Mouse (Mus musculus): ENCODE measurements at regions not wholly inside any gene's neighbourhood (a gene's known extent, or its start where the extent isn't known, plus 50 kb on each side); places are given as distances from the start of the nearest gene placed in this dataset.

GRCm38 (mm10) chr19:26938911-26939310 lies 53.2 kb downstream of the Gm815 start:
- no peak overlapping the region for H3K9ac ChIP-seq
- H3K36me3 ChIP-seq: no peaks in the 10 kb centered on the region
- H3K4me1 ChIP-seq: no peaks in the 10 kb centered on the region
- no peak for ATAC-seq (ENCODE audit: insufficient number of reproducible peaks, insufficient read depth, low FRiP score, low TSS enrichment)
- no peaks in the 10 kb centered on the region for H3K27me3 ChIP-seq
- H3K27ac ChIP-seq: no peak overlapping the region
- WGBS: 68% methylated on average over 8 of the region's 8 CpGs
- H3K9me3 ChIP-seq: no peaks in the 10 kb centered on the region
- no peak overlapping the region for H3K4me2 ChIP-seq (replicated peaks)
- H3K4me3 ChIP-seq: no peak overlapping the region

- Histone ChIP-seq H3K9me3 (no peaks in the 10 kb centered on the region), H3K4me2 (replicated peaks) (no peak overlapping the region), H3K36me3 (no peaks in the 10 kb centered on the region), H3K4me3 (no peak overlapping the region), H3K9ac (no peak overlapping the region), H3K27me3 (no peaks in the 10 kb centered on the region), H3K4me1 (no peaks in the 10 kb centered on the region), H3K27ac (no peak overlapping the region)
- no peak for ATAC-seq (ENCODE audit: insufficient number of reproducible peaks, insufficient read depth, low FRiP score, low TSS enrichment)
- WGBS: 83% methylated on average over 2 of the region's 2 CpGs
Observed at GRCm38 (mm10) chr19:26944006-26944405, 58.3 kb downstream of the Gm815 start.

- ATAC-seq (ENCODE audit: insufficient number of reproducible peaks, insufficient read depth, low FRiP score, low TSS enrichment): no peak
- Histone ChIP-seq H3K27me3 (no peaks in the 10 kb centered on the region), H3K4me2 (replicated peaks) (no peak overlapping the region), H3K4me1 (no peaks in the 10 kb centered on the region), H3K27ac (no peak overlapping the region), H3K36me3 (no peaks in the 10 kb centered on the region), H3K9me3 (no peaks in the 10 kb centered on the region), H3K9ac (no peak overlapping the region), H3K4me3 (no peak overlapping the region)
- WGBS: 91% methylated on average over 3 of the region's 3 CpGs
Observed at GRCm38 (mm10) chr19:26946562-26946961, 60.9 kb downstream of the Gm815 start.

GRCm38 (mm10) chr19:26948479-26948878 lies 62.8 kb downstream of the Gm815 start:
- no peak overlapping the region for H3K27ac ChIP-seq
- H3K36me3 ChIP-seq: no peaks in the 10 kb centered on the region
- H3K4me3 ChIP-seq: no peak overlapping the region
- no peaks in the 10 kb centered on the region for H3K27me3 ChIP-seq
- H3K9ac ChIP-seq: no peak overlapping the region
- ATAC-seq (ENCODE audit: insufficient number of reproducible peaks, insufficient read depth, low FRiP score, low TSS enrichment): no peak
- H3K9me3 ChIP-seq: no peaks in the 10 kb centered on the region
- WGBS: 90% methylated on average over 2 of the region's 2 CpGs
- H3K4me1 ChIP-seq: no peaks in the 10 kb centered on the region
- no peak overlapping the region for H3K4me2 ChIP-seq (replicated peaks)

GRCm38 (mm10) chr19:26949153-26949552 lies 63.5 kb downstream of the Gm815 start:
- no peak overlapping the region for H3K9ac ChIP-seq
- H3K4me1 ChIP-seq: no peaks in the 10 kb centered on the region
- H3K27ac ChIP-seq: no peak overlapping the region
- ATAC-seq (ENCODE audit: insufficient number of reproducible peaks, insufficient read depth, low FRiP score, low TSS enrichment): no peak
- H3K27me3 ChIP-seq: no peaks in the 10 kb centered on the region
- H3K4me2 ChIP-seq (replicated peaks): no peak overlapping the region
- WGBS: 89% methylated on average over 4 of the region's 4 CpGs
- H3K9me3 ChIP-seq: no peaks in the 10 kb centered on the region
- no peaks in the 10 kb centered on the region for H3K36me3 ChIP-seq
- H3K4me3 ChIP-seq: no peak overlapping the region

GRCm38 (mm10) chr19:26953348-26953747 lies 67.7 kb downstream of the Gm815 start:
- Histone ChIP-seq H3K4me1 (no peaks in the 10 kb centered on the region), H3K27ac (no peak overlapping the region), H3K9me3 (no peaks in the 10 kb centered on the region), H3K27me3 (no peaks in the 10 kb centered on the region), H3K4me2 (replicated peaks) (no peak overlapping the region), H3K36me3 (no peaks in the 10 kb centered on the region), H3K4me3 (no peak overlapping the region), H3K9ac (no peak overlapping the region)
- 84% methylated on average over 8 of the region's 8 CpGs for WGBS
- ATAC-seq (ENCODE audit: insufficient number of reproducible peaks, insufficient read depth, low FRiP score, low TSS enrichment): no peak

GRCm38 (mm10) chr19:26966055-26966760 lies 80.5 kb downstream of the Gm815 start:
- H3K4me1 ChIP-seq: no peaks in the 10 kb centered on the region
- no peak overlapping the region for H3K9ac ChIP-seq
- no peak overlapping the region for H3K4me3 ChIP-seq
- H3K27me3 ChIP-seq: no peaks in the 10 kb centered on the region
- no peak overlapping the region for H3K27ac ChIP-seq
- no peaks in the 10 kb centered on the region for H3K36me3 ChIP-seq
- no peaks in the 10 kb centered on the region for H3K9me3 ChIP-seq
- 87% methylated on average over 6 of the region's 6 CpGs for WGBS
- no peak for ATAC-seq (ENCODE audit: insufficient number of reproducible peaks, insufficient read depth, low FRiP score, low TSS enrichment)
- H3K4me2 ChIP-seq (replicated peaks): no peak overlapping the region

GRCm38 (mm10) chr19:26973058-26973457 lies 87.4 kb downstream of the Gm815 start:
- ATAC-seq (ENCODE audit: insufficient number of reproducible peaks, insufficient read depth, low FRiP score, low TSS enrichment): no peak
- WGBS: 59% methylated on average over 1 of the region's 1 CpGs
- Histone ChIP-seq H3K9ac (no peak overlapping the region), H3K4me3 (no peak overlapping the region), H3K4me2 (replicated peaks) (no peak overlapping the region), H3K27ac (no peak overlapping the region), H3K9me3 (no peaks in the 10 kb centered on the region), H3K4me1 (peaks cover 10% of the 10 kb centered on the region), H3K36me3 (no peaks in the 10 kb centered on the region), H3K27me3 (no peaks in the 10 kb centered on the region)

GRCm38 (mm10) chr19:26973773-26974548 lies 88.3 kb downstream of the Gm815 start:
- Histone ChIP-seq H3K9ac (no peak overlapping the region), H3K4me3 (no peak overlapping the region), H3K27me3 (no peaks in the 10 kb centered on the region), H3K27ac (no peak overlapping the region), H3K36me3 (no peaks in the 10 kb centered on the region), H3K4me1 (peaks cover 16% of the 10 kb centered on the region), H3K9me3 (no peaks in the 10 kb centered on the region), H3K4me2 (replicated peaks) (no peak overlapping the region)
- ATAC-seq (ENCODE audit: insufficient number of reproducible peaks, insufficient read depth, low FRiP score, low TSS enrichment): no peak
- WGBS: 84% methylated on average over 6 of the region's 6 CpGs

- no peaks in the 10 kb centered on the region for H3K27me3 ChIP-seq
- WGBS: 95% methylated on average over 3 of the region's 3 CpGs
- H3K36me3 ChIP-seq: no peaks in the 10 kb centered on the region
Observed at GRCm38 (mm10) chr19:26974576-26975204, 89.0 kb downstream of the Gm815 start.

GRCm38 (mm10) chr19:26976604-26977322 lies 91.1 kb downstream of the Gm815 start:
- WGBS: 56% methylated on average over 7 of the region's 7 CpGs
- H3K9me3 ChIP-seq: no peaks in the 10 kb centered on the region
- no peak overlapping the region for H3K27ac ChIP-seq
- H3K36me3 ChIP-seq: no peaks in the 10 kb centered on the region
- no peak overlapping the region for H3K4me3 ChIP-seq
- H3K4me2 ChIP-seq (replicated peaks): no peak overlapping the region
- H3K9ac ChIP-seq: no peak overlapping the region
- ATAC-seq (ENCODE audit: insufficient number of reproducible peaks, insufficient read depth, low FRiP score, low TSS enrichment): no peak
- no peaks in the 10 kb centered on the region for H3K27me3 ChIP-seq
- H3K4me1 ChIP-seq: peaks cover 16% of the 10 kb centered on the region

More at GRCm38 (mm10) chr19:26974576-26975204, 89.0 kb downstream of the Gm815 start:
- no peaks in the 10 kb centered on the region for H3K9me3 ChIP-seq
- H3K4me2 ChIP-seq (replicated peaks): no peak overlapping the region
- H3K4me1 ChIP-seq: peaks cover 16% of the 10 kb centered on the region
- H3K9ac ChIP-seq: no peak overlapping the region
- H3K27ac ChIP-seq: no peak overlapping the region
- H3K4me3 ChIP-seq: no peak overlapping the region
- ATAC-seq (ENCODE audit: insufficient number of reproducible peaks, insufficient read depth, low FRiP score, low TSS enrichment): no peak
